Comparison of ENCODE assay signal across 15 mouse cellular contexts in genomic region chr8:124557476-124557875, GRCm38 (mm10). TPM values are rescaled to one million over a fixed set of nuclear protein-coding genes. Genes with fewer than 3 reads are reported as not detected.
DNase-seq lines count a peak whose midpoint lies in the region; ATAC-seq lines count a peak whose summit lies in the region.
"Had no signal": no experiment of that assay in that cellular context is flagged by ENCODE, and none has a peak within 500 bp of the region (broad histone marks: within the 10 kb centered on the region; RNA-seq: fewer than 3 reads in every experiment).

No protein-coding gene starts in this region.

- H3K9me3 ChIP-seq in lung, embryonic 15.5 days = no peaks in the 10 kb centered on the region
- no peaks in the 10 kb centered on the region for H3K9me3 ChIP-seq in midbrain, embryonic 14.5 days (ENCODE audit: control insufficient read depth, low read length)
- H3K9me3 ChIP-seq: heart, embryonic 13.5 days had no signal

- 65% methylated on average over 5 of the region's 5 CpGs for WGBS in lung, embryonic 15.5 days
- WGBS in midbrain, embryonic 14.5 days = 65% methylated on average over 5 of the region's 5 CpGs

- no peak for ATAC-seq in lung, embryonic 15.5 days (ENCODE audit: borderline replicate concordance, extremely low read depth, low FRiP score, low TSS enrichment)
- ATAC-seq in midbrain, embryonic 14.5 days (ENCODE audit: low FRiP score, low TSS enrichment) = no peak
- no peak for ATAC-seq in erythroblast, adult 5-6 weeks (replicated peaks; ENCODE audit: low FRiP score, poor library complexity, severe bottlenecking)

- no peak overlapping the region for H3K4me3 ChIP-seq in lung, embryonic 15.5 days
- H3K4me3 ChIP-seq in midbrain, embryonic 14.5 days (replicated peaks; ENCODE audit: low read depth, low read length) = no peak overlapping the region
- H3K4me3 ChIP-seq: heart, embryonic 13.5 days had no signal

- H3K36me3 ChIP-seq in lung, embryonic 15.5 days = 0 out of 2 replicates have a peak, but pooled peaks cover 1% of the 10 kb centered on the region
- H3K36me3 ChIP-seq in midbrain, embryonic 14.5 days (ENCODE audit: control insufficient read depth, insufficient read depth, low read length) = peaks cover 4% of the 10 kb centered on the region; the same call in 1 of the 2 replicates

- H3K4me2 ChIP-seq in lung, embryonic 15.5 days = no peak overlapping the region
- H3K4me2 ChIP-seq in midbrain, embryonic 14.5 days (ENCODE audit: low read length) = no peak overlapping the region
- H3K4me2 ChIP-seq: heart, embryonic 13.5 days; lung, embryonic 14.5 days had no signal

- H3K4me1 ChIP-seq in lung, embryonic 15.5 days = peaks cover 23% of the 10 kb centered on the region
- H3K4me1 ChIP-seq in midbrain, embryonic 14.5 days (ENCODE audit: control insufficient read depth, insufficient read depth, low read length) = no peaks in the 10 kb centered on the region

- no peak overlapping the region for H3K9ac ChIP-seq in lung, embryonic 15.5 days
- H3K9ac ChIP-seq in midbrain, embryonic 14.5 days (replicated peaks; ENCODE audit: low read length) = no peak overlapping the region
- H3K9ac ChIP-seq: heart, embryonic 13.5 days; lung, embryonic 14.5 days had no signal

- peak overlapping the region; percentile 81 for H3K27ac ChIP-seq in lung, embryonic 15.5 days
- H3K27ac ChIP-seq in midbrain, embryonic 14.5 days (replicated peaks; ENCODE audit: low read depth, low read length) = 0 out of 2 replicates have a peak overlapping the region, but pooled peaks have one; percentile 5
- H3K27ac ChIP-seq: heart, embryonic 13.5 days had no signal

- no peak for DNase-seq in lung, postnatal 14 days
- DNase-seq in cerebellum, adult 18-20 months = peak; percentile 61 to 73
- peak; percentile 61 to 70 for DNase-seq in cerebellum, postnatal 14 days
- DNase-seq in midbrain, embryonic 14.5 days = no peak
- no peak for DNase-seq in heart, adult 18-20 months
- DNase-seq: kidney, postnatal 14 days; liver; lung, embryonic 14.5 days; right cerebral cortex, postnatal 4 days had no signal

- H3K27me3 ChIP-seq in lung, embryonic 15.5 days = no peaks in the 10 kb centered on the region
- H3K27me3 ChIP-seq in midbrain, embryonic 14.5 days (ENCODE audit: control insufficient read depth, insufficient read depth, low read length) = no peaks in the 10 kb centered on the region

RNA-seq across cellular contexts. Expression of gene Agt, which starts 12.0 kb away (rescaled TPM):
- 6.9 and 7.9 TPM in 2 replicates for polyA plus RNA-seq in lung, embryonic 15.5 days (2015; fragmentation: Nextera tagmentation; extraction: Ambion mirVana)
- polyA plus RNA-seq in midbrain, embryonic 14.5 days (2014; fragmentation: Nextera tagmentation; extraction: Ambion mirVana) = 0.25 and 0.26 TPM in 2 replicates
- total RNA-seq in heart, adult 18-20 months (2021) = 1 to 10 TPM; 7.8 to 9.2 TPM
- total RNA-seq in erythroblast, adult 5-6 weeks (2015; ENCODE audit: low replicate concordance) = not detected in 2 replicates
- total RNA-seq in erythroblast, adult 5-6 weeks (2017; ENCODE audit: low replicate concordance) = not detected in 2 replicates
- total RNA-seq: CH12.LX; monocyte, adult 5-6 weeks had no signal

RNA-seq across cellular contexts. Expression of gene Capn9, which starts 18.4 kb away (rescaled TPM):
- 0.29 and 0.50 TPM in 2 replicates for polyA plus RNA-seq in lung, embryonic 15.5 days (2015; fragmentation: Nextera tagmentation; extraction: Ambion mirVana)
- 0.09 and 0.15 TPM in 2 replicates for polyA plus RNA-seq in midbrain, embryonic 14.5 days (2014; fragmentation: Nextera tagmentation; extraction: Ambion mirVana)
- not detected for total RNA-seq in heart, adult 18-20 months (2021)
- total RNA-seq in erythroblast, adult 5-6 weeks (2015; ENCODE audit: low replicate concordance) = not detected in 2 replicates
- not detected in 2 replicates for total RNA-seq in erythroblast, adult 5-6 weeks (2017; ENCODE audit: low replicate concordance)
- total RNA-seq: CH12.LX; gastrocnemius, adult 8-10 months; monocyte, adult 5-6 weeks had no signal

RNA-seq across cellular contexts. Expression of gene Cog2, which starts 36.9 kb away (rescaled TPM):
- 36.6 and 37.2 TPM in 2 replicates for polyA plus RNA-seq in lung, embryonic 15.5 days (2015; fragmentation: Nextera tagmentation; extraction: Ambion mirVana)
- polyA plus RNA-seq in midbrain, embryonic 14.5 days (2014; fragmentation: Nextera tagmentation; extraction: Ambion mirVana) = 33.0 and 39.3 TPM in 2 replicates
- 10 to 100 TPM; 25.9 to 28.0 TPM for total RNA-seq in heart, adult 18-20 months (2021)
- total RNA-seq in erythroblast, adult 5-6 weeks (2015; ENCODE audit: low replicate concordance) = 4.6 and 8.2 TPM in 2 replicates
- 15.4 and 35.0 TPM in 2 replicates for total RNA-seq in erythroblast, adult 5-6 weeks (2017; ENCODE audit: low replicate concordance)

Comparison
In these comparisons a context has a peak if more than half of its experiments do, and no peak if none do; other contexts are left out.
1. DNase-seq: peak in cerebellum, adult 18-20 months (2 of 2) and cerebellum, postnatal 14 days (2 of 2); none in lung, postnatal 14 days (single experiment), midbrain, embryonic 14.5 days (single experiment) and heart, adult 18-20 months (0 of 2).
2. RNA of gene Agt, which starts 12.0 kb away (total RNA-seq): 7.8 to 9.2 TPM in heart, adult 18-20 months; not detected in erythroblast, adult 5-6 weeks; every median in the first group is over 4 times any median in the second.